Mouse (Mus musculus): ENCODE data around the gene Itsn1. TPM values are rescaled to one million over a fixed set of nuclear protein-coding genes. Genes with fewer than 3 reads are reported as not detected.

Gene Itsn1
- polyA plus RNA-seq, 1 experiment from 2014 or later = 7.8 TPM

- DNase-seq (ENCODE audit: low spot score) = no peak
- H3K4me1 ChIP-seq (replicated peaks; ENCODE audit: control insufficient read depth, insufficient read depth) = no peaks in the 10 kb centered on the region
- no peaks in the 10 kb centered on the region for H3K27me3 ChIP-seq (ENCODE audit: control insufficient read depth, insufficient read depth, low read length)
- no peak overlapping the region for H3K27ac ChIP-seq (replicated peaks)
- 85% methylated on average over 10 of the region's 10 CpGs for WGBS
- no peak overlapping the region for H3K4me2 ChIP-seq (replicated peaks; ENCODE audit: low read depth)
- H3K36me3 ChIP-seq (ENCODE audit: control insufficient read depth, insufficient read depth, low read length) = no peaks in the 10 kb centered on the region
- H3K4me3 ChIP-seq (ENCODE audit: low read depth, low read length) = no peak overlapping the region
- H3K9ac ChIP-seq (ENCODE audit: low read length) = no peak overlapping the region
- ATAC-seq (ENCODE audit: low FRiP score, low TSS enrichment) = no peak
- TF ChIP-seq EP300 (optimal IDR thresholded peaks at IDR 0.05) (no peak), CTCF (IDR thresholded peaks at IDR 0.05; ENCODE audit: low read depth) (no peak)
- H3K9me3 ChIP-seq (ENCODE audit: control insufficient read depth, low read length) = no peaks in the 10 kb centered on the region
Measured at GRCm38 (mm10) chr16:91905987-91906386, 176.9 kb downstream of the Itsn1 start.

DNA sequence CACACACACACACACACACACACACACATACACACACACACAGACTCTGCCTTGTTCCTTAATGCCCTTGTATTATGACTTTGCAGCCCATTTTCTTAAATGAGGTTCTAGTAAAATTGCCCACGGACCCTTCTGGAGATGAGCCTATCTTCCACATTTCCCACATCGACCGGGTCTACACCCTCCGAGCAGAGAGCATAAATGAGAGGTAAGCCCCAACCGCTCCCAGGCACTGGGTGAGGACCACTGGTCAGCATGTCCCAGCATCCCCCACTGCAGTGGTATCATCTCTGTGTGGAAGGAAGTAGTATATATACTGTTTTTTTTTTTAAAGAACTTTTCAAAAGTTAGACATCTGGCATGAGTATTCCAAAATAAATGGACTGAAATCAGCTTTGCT, 177.6 kb downstream of the Itsn1 start:
- DNase-seq (ENCODE audit: low spot score) (no peak), ATAC-seq (ENCODE audit: low FRiP score, low TSS enrichment) (no peak)
- no peak for TF ChIP-seq EP300 (optimal IDR thresholded peaks at IDR 0.05)
- TF ChIP-seq CTCF (IDR thresholded peaks at IDR 0.05; ENCODE audit: low read depth) = no peak
- Histone ChIP-seq H3K4me1 (replicated peaks; ENCODE audit: control insufficient read depth, insufficient read depth) (no peaks in the 10 kb centered on the region), H3K9me3 (ENCODE audit: control insufficient read depth, low read length) (no peaks in the 10 kb centered on the region), H3K27ac (replicated peaks) (no peak overlapping the region), H3K36me3 (ENCODE audit: control insufficient read depth, insufficient read depth, low read length) (no peaks in the 10 kb centered on the region), H3K4me3 (ENCODE audit: low read depth, low read length) (no peak overlapping the region), H3K4me2 (replicated peaks; ENCODE audit: low read depth) (no peak overlapping the region), H3K9ac (ENCODE audit: low read length) (no peak overlapping the region), H3K27me3 (ENCODE audit: control insufficient read depth, insufficient read depth, low read length) (no peaks in the 10 kb centered on the region)
- WGBS = 88% methylated on average over 5 of the region's 5 CpGs

DNA sequence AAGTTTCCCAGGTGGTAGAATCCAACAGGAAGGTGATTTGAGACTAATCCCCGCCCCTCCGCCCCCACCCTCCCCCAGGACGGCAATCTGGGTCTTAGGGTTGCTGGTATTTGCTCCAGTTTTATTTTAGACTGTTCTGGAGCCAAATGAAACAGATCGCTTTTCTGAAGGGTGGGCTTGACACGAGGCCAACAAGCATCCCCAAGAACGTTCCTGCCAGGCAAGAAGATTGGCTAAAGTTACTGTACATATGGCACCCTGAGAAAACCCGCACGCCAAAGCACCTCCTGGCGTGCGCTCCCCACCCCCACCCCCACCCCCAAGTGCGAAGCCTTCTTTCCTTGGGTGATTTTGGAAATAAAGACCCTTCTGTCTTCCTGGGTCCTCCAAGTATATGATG, 178.1 kb downstream of the Itsn1 start:
- no peak for DNase-seq (ENCODE audit: low spot score)

GRCm38 (mm10) chr16:91909569-91910335, 180.7 kb downstream of the Itsn1 start:
- H3K36me3 ChIP-seq (ENCODE audit: control insufficient read depth, insufficient read depth, low read length) = no peaks in the 10 kb centered on the region
- no peak overlapping the region for H3K27ac ChIP-seq (replicated peaks)
- no peaks in the 10 kb centered on the region for H3K4me1 ChIP-seq (replicated peaks; ENCODE audit: control insufficient read depth, insufficient read depth)
- ATAC-seq (ENCODE audit: low FRiP score, low TSS enrichment) (no peak), DNase-seq (ENCODE audit: low spot score) (no peak)
- H3K9ac ChIP-seq (ENCODE audit: low read length) = no peak overlapping the region
- H3K4me2 ChIP-seq (replicated peaks; ENCODE audit: low read depth) = no peak overlapping the region
- WGBS = 83% methylated on average over 15 of the region's 15 CpGs
- H3K4me3 ChIP-seq (ENCODE audit: low read depth, low read length) = no peak overlapping the region
- no peaks in the 10 kb centered on the region for H3K27me3 ChIP-seq (ENCODE audit: control insufficient read depth, insufficient read depth, low read length)
- TF ChIP-seq CTCF (IDR thresholded peaks at IDR 0.05; ENCODE audit: low read depth) (no peak), EP300 (optimal IDR thresholded peaks at IDR 0.05) (no peak)
- no peaks in the 10 kb centered on the region for H3K9me3 ChIP-seq (ENCODE audit: control insufficient read depth, low read length)

More for the DNA sequence above, 178.1 kb downstream of the Itsn1 start:
- Histone ChIP-seq H3K27ac (replicated peaks) (no peak overlapping the region), H3K27me3 (ENCODE audit: control insufficient read depth, insufficient read depth, low read length) (no peaks in the 10 kb centered on the region), H3K9me3 (ENCODE audit: control insufficient read depth, low read length) (no peaks in the 10 kb centered on the region), H3K4me2 (replicated peaks; ENCODE audit: low read depth) (no peak overlapping the region), H3K4me3 (ENCODE audit: low read depth, low read length) (no peak overlapping the region), H3K4me1 (replicated peaks; ENCODE audit: control insufficient read depth, insufficient read depth) (no peaks in the 10 kb centered on the region), H3K9ac (ENCODE audit: low read length) (no peak overlapping the region), H3K36me3 (ENCODE audit: control insufficient read depth, insufficient read depth, low read length) (no peaks in the 10 kb centered on the region)
- no peak for TF ChIP-seq CTCF (IDR thresholded peaks at IDR 0.05; ENCODE audit: low read depth)
- TF ChIP-seq EP300 (optimal IDR thresholded peaks at IDR 0.05) = no peak
- 59% methylated on average over 11 of the region's 11 CpGs for WGBS
- no peak for ATAC-seq (ENCODE audit: low FRiP score, low TSS enrichment)

DNA sequence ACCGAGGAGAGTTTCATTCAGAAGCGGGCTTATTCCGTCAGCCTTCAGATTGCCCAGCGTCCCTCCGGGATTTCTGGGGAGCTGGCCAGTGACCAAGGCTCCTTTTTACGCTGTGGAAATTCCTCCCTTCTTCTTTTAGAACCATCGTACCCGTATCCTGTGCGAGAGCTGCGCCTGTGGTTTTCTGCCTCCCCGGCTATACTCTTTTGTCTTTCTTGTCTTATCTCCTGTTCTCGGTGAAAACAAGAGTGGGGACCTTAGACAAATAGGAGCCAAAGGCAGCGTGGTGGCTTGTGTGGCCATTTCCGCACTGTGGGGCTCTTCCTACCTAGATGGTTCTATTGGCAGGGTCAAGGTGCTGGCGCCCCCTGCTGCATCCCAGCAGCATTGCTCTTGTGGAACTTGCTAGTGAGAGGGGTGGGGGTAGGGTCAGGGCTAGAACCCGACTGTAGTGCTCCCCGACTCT, 188.6 kb downstream of the Itsn1 start:
- no peaks in the 10 kb centered on the region for H3K27me3 ChIP-seq (ENCODE audit: control insufficient read depth, insufficient read depth, low read length)
- peak overlapping the region; percentile 64 for H3K4me2 ChIP-seq (replicated peaks; ENCODE audit: low read depth)
- H3K9me3 ChIP-seq (ENCODE audit: control insufficient read depth, low read length) = no peaks in the 10 kb centered on the region
- H3K9ac ChIP-seq (ENCODE audit: low read length) = no peak overlapping the region
- DNase-seq (ENCODE audit: low spot score) (peak; percentile 89), ATAC-seq (ENCODE audit: low FRiP score, low TSS enrichment) (peak; percentile 80)
- H3K36me3 ChIP-seq (ENCODE audit: control insufficient read depth, insufficient read depth, low read length) = no peaks in the 10 kb centered on the region
- 19% methylated on average over 17 of the region's 17 CpGs for WGBS
- H3K4me1 ChIP-seq (replicated peaks; ENCODE audit: control insufficient read depth, insufficient read depth) = no peaks in the 10 kb centered on the region
- peak overlapping the region; percentile 33 for H3K4me3 ChIP-seq (ENCODE audit: low read depth, low read length)
- no peak overlapping the region for H3K27ac ChIP-seq (replicated peaks)
- TF ChIP-seq EP300 (optimal IDR thresholded peaks at IDR 0.05) = no peak
- peak; percentile 98 for TF ChIP-seq CTCF (IDR thresholded peaks at IDR 0.05; ENCODE audit: low read depth)

- no peak for ATAC-seq (ENCODE audit: low FRiP score, low TSS enrichment)
- no peaks in the 10 kb centered on the region for H3K4me1 ChIP-seq (replicated peaks; ENCODE audit: control insufficient read depth, insufficient read depth)
Measured at GRCm38 (mm10) chr16:91918461-91918860, 189.4 kb downstream of the Itsn1 start.

More at GRCm38 (mm10) chr16:91918461-91918860, 189.4 kb downstream of the Itsn1 start:
- 57% methylated on average over 4 of the region's 4 CpGs for WGBS
- H3K27me3 ChIP-seq (ENCODE audit: control insufficient read depth, insufficient read depth, low read length) = no peaks in the 10 kb centered on the region
- no peak for TF ChIP-seq CTCF (IDR thresholded peaks at IDR 0.05; ENCODE audit: low read depth)
- TF ChIP-seq EP300 (optimal IDR thresholded peaks at IDR 0.05) = no peak
- H3K4me3 ChIP-seq (ENCODE audit: low read depth, low read length) = no peak overlapping the region
- no peak overlapping the region for H3K27ac ChIP-seq (replicated peaks)
- H3K36me3 ChIP-seq (ENCODE audit: control insufficient read depth, insufficient read depth, low read length) = no peaks in the 10 kb centered on the region
- H3K9ac ChIP-seq (ENCODE audit: low read length) = no peak overlapping the region
- no peak for DNase-seq (ENCODE audit: low spot score)
- no peaks in the 10 kb centered on the region for H3K9me3 ChIP-seq (ENCODE audit: control insufficient read depth, low read length)
- no peak overlapping the region for H3K4me2 ChIP-seq (replicated peaks; ENCODE audit: low read depth)
